Mouse (Mus musculus) kidney, adult 8-10 months (tissue): ENCODE measurements at regions not wholly inside any gene's neighbourhood (a gene's known extent, or its start where the extent isn't known, plus 50 kb on each side); places are given as distances from the start of the nearest gene placed in this dataset.

Experiments used
- DNase-seq, 2 experiments: peaks; one replicate each; pipeline ENCODE4 v3.0.0; 2022

- DNase-seq = peak; percentile 22 to 45
Measured at GRCm38 (mm10) chr14:68447240-68447923, 846.7 kb downstream of the Synb start.

GRCm38 (mm10) chr14:68433326-68433725, 860.8 kb downstream of the Synb start:
- no peak for DNase-seq

- DNase-seq = no peak
Measured at GRCm38 (mm10) chr14:68432111-68432510, 862.0 kb downstream of the Synb start.

- DNase-seq = no peak
Measured at GRCm38 (mm10) chr14:68427235-68427634, 866.9 kb downstream of the Synb start.

GRCm38 (mm10) chr14:68392440-68392839, 901.7 kb downstream of the Synb start:
- no peak for DNase-seq

GRCm38 (mm10) chr14:68391875-68392274, 902.2 kb downstream of the Synb start:
- no peak for DNase-seq

- DNase-seq = no peak
Measured at GRCm38 (mm10) chr14:68381741-68382140, 912.4 kb downstream of the Synb start.

- DNase-seq = no peak
Measured at GRCm38 (mm10) chr14:68367696-68368095, 926.4 kb downstream of the Synb start.

GRCm38 (mm10) chr14:68363892-68364291, 930.2 kb downstream of the Synb start:
- DNase-seq = no peak

- DNase-seq = no peak
Measured at GRCm38 (mm10) chr14:68361998-68362397, 932.1 kb downstream of the Synb start.

GRCm38 (mm10) chr14:68361481-68361880, 932.6 kb downstream of the Synb start:
- DNase-seq = no peak

- no peak for DNase-seq
Measured at GRCm38 (mm10) chr14:68356396-68356795, 937.7 kb downstream of the Synb start.

GRCm38 (mm10) chr14:68355462-68355905, 938.6 kb downstream of the Synb start:
- DNase-seq = no peak

- DNase-seq = no peak
Measured at GRCm38 (mm10) chr14:68345527-68345926, 948.6 kb downstream of the Synb start.

- no peak for DNase-seq
Measured at GRCm38 (mm10) chr14:68344715-68345114, 949.4 kb downstream of the Synb start.

GRCm38 (mm10) chr14:68338440-68338839, 955.7 kb downstream of the Synb start:
- DNase-seq = peak in 1 of 2 experiments; percentile 32

- peak in 1 of 2 experiments; percentile 51 for DNase-seq
Measured at GRCm38 (mm10) chr14:68325061-68325460, 969.0 kb downstream of the Synb start.

- DNase-seq = peak; percentile 68 to 74
Measured at GRCm38 (mm10) chr14:68323008-68323407, 971.1 kb downstream of the Synb start.

- DNase-seq = no peak
Measured at GRCm38 (mm10) chr14:68307973-68308660, 986.0 kb downstream of the Synb start.

GRCm38 (mm10) chr14:68305166-68305565, 988.9 kb downstream of the Synb start:
- no peak for DNase-seq

GRCm38 (mm10) chr14:68301710-68302109, 992.4 kb downstream of the Synb start:
- no peak for DNase-seq

GRCm38 (mm10) chr14:68285546-68285945, 1008.6 kb downstream of the Synb start:
- DNase-seq = no peak

- DNase-seq = no peak
Measured at GRCm38 (mm10) chr14:68261436-68261835, 1032.7 kb downstream of the Synb start.

GRCm38 (mm10) chr14:68246966-68247365, 1047.1 kb downstream of the Synb start:
- no peak for DNase-seq
